Mouse (Mus musculus) heart, postnatal 0 days (tissue): ENCODE measurements at regions not wholly inside any gene's neighbourhood (a gene's known extent, or its start where the extent isn't known, plus 50 kb on each side); places are given as distances from the start of the nearest gene placed in this dataset.

Source experiments
- CTCF ChIP-seq: IDR thresholded peaks from 2 replicates; pipeline ENCODE4 v1.5.1; 2016; ENCODE audit warnings: antibody characterized with exemption, control low read depth, low read depth
- EP300 ChIP-seq: IDR thresholded peaks from 2 replicates; pipeline ENCODE4 v1.6.1; 2016; ENCODE audit warnings: antibody characterized with exemption, low read depth

GRCm38 (mm10) chr9:51397589-51398220 lies 69.0 kb upstream of the 1810046K07Rik start:
- no peak for TF ChIP-seq CTCF
- no peak for TF ChIP-seq EP300
